Mouse (Mus musculus) left cerebral cortex, adult 9 months (tissue): Measurements from ENCODE around the gene Zfp683.

Experiments
- DNase-seq, 2 experiments: peaks; one replicate each; pipeline ENCODE4 v3.0.0; 2022; ENCODE audit warnings: low spot score in 2 of 2

The Zfp683 gene

GRCm38 (mm10) chr4:134091225-134091529, 37.5 kb downstream of the Zfp683 start:
- no peak for DNase-seq

- peak in 1 of 2 experiments; percentile 46 for DNase-seq
These were observed 39.0 kb downstream of the Zfp683 start for GRCm38 (mm10) chr4:134092382-134093288.

DNA sequence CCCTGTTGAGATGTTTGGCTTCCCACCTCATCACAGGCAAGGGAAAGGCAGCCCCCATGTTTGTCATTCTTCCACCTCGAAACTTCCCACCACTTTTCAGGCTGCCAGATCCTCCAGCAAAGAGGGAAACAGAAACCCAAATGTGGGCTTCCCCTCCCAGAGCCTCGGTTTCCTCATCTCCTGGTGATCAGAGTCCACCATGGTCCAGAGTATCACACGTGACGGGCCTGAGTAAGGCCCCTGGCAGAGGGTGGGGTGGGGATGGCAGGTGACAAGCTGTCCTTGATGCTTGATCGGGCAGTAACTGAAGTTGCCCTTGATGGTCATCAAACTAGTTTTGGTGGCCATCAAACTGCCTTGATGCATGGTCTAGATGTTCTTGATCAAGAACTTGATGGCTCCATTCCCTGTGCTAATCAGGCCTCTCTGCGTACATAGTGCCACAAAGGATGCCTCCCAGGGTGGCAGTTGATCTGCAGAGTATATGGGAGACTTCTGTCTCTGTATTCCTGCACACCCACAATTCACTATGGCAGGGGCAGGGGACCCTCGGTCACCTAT, 40.4 kb downstream of the Zfp683 start:
- no peak for DNase-seq

GRCm38 (mm10) chr4:134094923-134095547, 41.4 kb downstream of the Zfp683 start, which contains the start of gene Cd52:
TSS of gene Cd52 (minus strand) at chr4:134095082.
- no peak for DNase-seq

- no peak for DNase-seq
These were observed 42.5 kb downstream of the Zfp683 start for GRCm38 (mm10) chr4:134096120-134096519.

DNA sequence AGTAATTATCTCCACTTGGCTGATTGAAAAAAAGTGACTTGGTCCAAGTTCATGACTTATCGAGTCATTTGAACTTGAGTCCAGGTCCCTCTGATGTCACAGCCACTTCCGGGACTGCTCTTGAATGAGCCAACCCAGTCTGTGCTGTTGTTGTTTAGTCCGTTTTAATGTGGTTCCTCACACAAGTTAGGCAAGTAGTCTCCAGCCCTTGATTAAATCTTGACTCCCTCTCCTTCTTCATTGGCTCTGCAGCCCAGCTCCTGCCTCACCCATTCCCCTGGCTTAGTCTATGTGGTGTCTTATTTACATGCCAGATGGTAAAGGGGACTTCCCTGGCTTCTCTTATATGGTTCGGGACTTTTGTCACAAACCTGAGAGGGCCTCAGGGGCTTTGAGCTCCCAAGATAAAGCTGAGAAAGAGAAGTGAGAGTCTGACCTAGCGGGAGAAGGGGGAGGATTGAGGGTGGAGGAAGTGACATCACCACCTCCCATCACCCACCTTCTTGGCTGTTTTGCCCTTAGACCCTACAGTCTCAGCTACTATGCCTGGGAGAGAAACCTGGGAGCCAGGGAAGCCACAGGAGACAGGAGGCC, 43.5 kb downstream of the Zfp683 start:
- DNase-seq, result no peak

DNA sequence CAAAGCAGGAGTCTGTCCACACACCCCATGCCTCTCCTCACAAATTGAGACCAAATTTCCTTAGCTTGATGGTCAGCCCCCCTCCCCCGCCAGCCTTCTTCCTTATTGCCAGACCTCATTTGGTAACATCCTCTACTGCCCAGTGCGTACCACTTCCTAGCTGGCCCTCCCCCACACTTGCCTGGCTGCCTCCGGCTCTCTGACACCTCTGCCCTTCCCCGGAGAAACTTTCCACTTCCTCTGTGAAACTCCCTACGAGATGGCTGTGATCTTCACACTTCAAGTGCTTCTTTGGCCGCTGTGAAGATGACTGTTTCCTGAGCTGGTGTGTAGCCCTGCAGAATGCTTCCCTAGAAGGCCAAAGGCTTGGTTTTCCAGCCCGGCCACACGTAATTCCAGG, 45.0 kb downstream of the Zfp683 start:
- DNase-seq, result peak in 1 of 2 experiments; percentile 56

DNA sequence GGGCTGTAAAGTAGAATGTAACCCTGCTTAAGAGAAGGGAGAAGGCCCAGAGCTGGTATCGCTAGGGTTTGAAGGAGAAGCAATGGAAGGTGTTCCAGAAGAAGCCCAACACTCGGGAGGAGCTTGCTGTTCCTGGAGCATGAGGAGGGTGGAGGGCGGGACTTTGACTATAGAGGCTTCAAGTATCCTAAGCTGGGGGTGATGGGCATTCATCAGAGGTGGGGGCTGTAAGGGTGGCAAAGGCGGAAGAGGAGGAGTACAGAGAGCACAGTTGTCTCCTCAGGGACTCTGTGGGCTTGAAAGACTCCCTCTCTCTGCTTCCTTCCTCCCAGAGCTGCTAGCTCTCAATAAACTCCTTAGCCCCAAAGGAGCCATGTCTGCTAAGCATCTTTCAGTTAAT, 46.6 kb downstream of the Zfp683 start:
- DNase-seq, result no peak

DNA sequence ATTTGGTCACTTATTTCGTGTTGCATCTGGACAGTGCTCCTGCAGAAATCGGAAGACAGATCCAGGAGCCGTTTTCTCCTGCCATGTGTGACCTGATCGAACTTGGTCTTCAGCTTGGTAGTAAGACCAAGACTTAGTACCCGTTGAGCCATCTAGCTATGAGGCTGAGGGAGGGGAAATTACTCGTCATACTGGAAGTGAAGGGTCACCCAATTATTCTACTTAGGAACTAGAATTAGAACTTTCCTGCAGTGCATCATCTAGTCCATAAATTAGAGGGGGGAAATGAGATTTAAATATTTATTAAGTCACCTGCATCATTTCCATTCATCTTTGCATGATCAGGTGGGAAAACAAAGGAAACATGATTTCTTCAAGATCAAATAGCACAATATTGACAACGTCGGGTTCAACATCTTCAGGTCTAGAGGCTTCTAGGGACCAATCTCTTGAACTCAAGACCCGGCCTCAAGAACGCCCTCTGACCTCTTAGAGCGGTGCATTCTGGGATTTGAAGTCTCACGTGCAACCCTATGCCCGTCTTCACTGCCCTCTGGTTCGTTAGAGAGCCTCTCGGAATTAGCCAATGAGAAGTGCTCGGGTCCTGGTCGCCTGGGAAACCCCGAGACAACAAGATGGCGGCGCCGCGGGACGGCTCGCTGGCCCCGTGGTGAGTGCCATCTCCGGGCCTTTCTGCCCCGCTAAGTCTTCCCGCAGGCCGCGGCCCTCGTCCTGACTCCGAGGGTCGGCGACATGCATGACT, 48.5 kb downstream of the Zfp683 start, which contains the start of gene Ubxn11:
TSS of gene Ubxn11 (plus strand) at position 592 of the 763 bp plus-strand sequence.
- peak; percentile 86 to 94 for DNase-seq

DNA sequence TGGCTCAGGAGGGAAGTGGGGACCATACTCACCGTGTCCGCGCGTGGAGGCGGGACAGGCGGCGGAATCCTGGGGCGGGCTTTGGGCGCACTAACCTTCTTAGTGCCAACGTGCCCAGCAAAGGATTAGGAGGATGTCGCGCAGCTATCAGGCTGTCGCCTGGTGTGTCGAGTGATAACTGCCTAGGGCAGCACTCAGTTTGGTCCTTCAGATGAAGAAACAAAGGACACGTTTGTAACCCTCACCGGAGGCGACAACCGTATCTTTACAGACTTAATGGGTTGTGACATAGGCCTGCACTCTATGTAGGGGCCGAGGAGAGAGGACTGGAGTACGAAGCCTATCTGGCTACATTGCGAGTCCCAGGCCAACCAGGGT, 49.1 kb downstream of the Zfp683 start:
- no peak for DNase-seq

DNA sequence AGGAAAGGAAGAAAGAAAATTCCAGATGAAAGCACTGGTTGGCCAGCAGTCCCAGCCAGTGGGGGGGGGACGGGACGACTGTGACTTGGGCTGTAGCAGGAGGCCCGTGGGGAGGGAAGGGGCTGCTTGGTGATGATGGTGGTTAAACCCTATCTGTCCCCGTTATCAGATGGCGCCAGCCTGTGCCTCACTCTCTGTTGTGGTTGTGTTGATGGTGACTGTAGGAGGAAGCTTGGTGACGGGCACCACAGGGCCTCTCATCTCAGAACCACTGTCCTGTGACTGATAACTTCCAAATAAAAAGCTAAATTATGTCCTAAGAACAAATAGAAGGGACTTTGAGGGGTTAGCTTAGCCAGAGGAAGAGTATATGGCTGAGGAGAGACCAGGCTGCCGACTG, 52.5 kb downstream of the Zfp683 start:
- DNase-seq, result no peak

GRCm38 (mm10) chr4:134107730-134108129, 54.1 kb downstream of the Zfp683 start:
- DNase-seq, result peak; percentile 57 to 79

DNA sequence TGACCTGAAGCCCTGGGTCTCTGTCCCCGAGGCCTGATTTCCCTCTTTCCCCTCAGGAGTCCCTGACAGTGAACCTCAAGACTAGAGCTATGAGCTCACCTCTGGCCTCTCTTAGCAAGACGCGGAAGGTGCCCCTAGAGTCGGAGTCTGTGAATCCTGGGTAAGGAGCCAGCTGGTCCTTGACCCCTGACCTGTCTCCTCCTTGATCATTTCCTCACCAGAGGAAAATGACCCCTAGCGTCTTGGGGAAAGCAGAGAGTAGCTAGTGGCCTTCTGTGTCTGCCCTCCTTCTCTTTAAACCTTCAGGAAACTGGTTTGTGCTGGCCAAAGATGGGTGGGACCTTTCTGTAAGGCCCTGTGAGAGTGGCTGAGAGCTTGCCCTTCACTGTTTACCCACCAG, 54.6 kb downstream of the Zfp683 start:
- no peak for DNase-seq
